Comparison of ENCODE assay signal across 7 mouse cellular contexts in genomic region chr4:24496116-24496952, GRCm38 (mm10). TPM values are rescaled to one million over a fixed set of nuclear protein-coding genes. Genes with fewer than 3 reads are reported as not detected.
A peak's percentile ranks its signal among the peaks of the same experiment; 100 is the strongest.
DNase-seq lines count a peak whose midpoint lies in the region; ATAC-seq lines count a peak whose summit lies in the region.

Mms22l (plus strand) TSS chr4:24496451.

- no peaks in the 10 kb centered on the region for H3K36me3 ChIP-seq in intestine, embryonic 15.5 days
- peaks cover 32% of the 10 kb centered on the region for H3K36me3 ChIP-seq in midbrain, embryonic 10.5 days

- no peaks in the 10 kb centered on the region for H3K4me1 ChIP-seq in intestine, embryonic 15.5 days (replicated peaks)
- H3K4me1 ChIP-seq in midbrain, embryonic 10.5 days = peaks cover 21% of the 10 kb centered on the region

- H3K4me2 ChIP-seq in intestine, embryonic 15.5 days (replicated peaks) = peak within 1 kb of the TSS; percentile 69

- no peaks in the 10 kb centered on the region for H3K9me3 ChIP-seq in intestine, embryonic 15.5 days
- peaks cover 2% of the 10 kb centered on the region; the same call in 1 of the 2 replicates for H3K9me3 ChIP-seq in midbrain, embryonic 10.5 days (replicated peaks)

- intact Hi-C loops in gastrocnemius, postnatal 36 days (cut with DNase I) = no loop called here
- intact Hi-C loops in left cerebral cortex, postnatal 25 days (cut with DNase I) = no loop called here

- H3K27me3 ChIP-seq in intestine, embryonic 15.5 days (replicated peaks) = no peaks in the 10 kb centered on the region
- no peaks in the 10 kb centered on the region for H3K27me3 ChIP-seq in midbrain, embryonic 10.5 days (ENCODE audit: low read depth, poor library complexity, severe bottlenecking)

- DNase-seq in adrenal gland, adult 2 months = peak; percentile 94
- DNase-seq in embryo, embryonic 11.5 days (ENCODE audit: low read depth, low spot score) = peak; percentile 92
- DNase-seq in gastrocnemius, postnatal 36 days = peak; percentile 88 to 91
- DNase-seq in left cerebral cortex, postnatal 25 days (ENCODE audit: low spot score in 2 of 2) = peak; percentile 94 to 95
- peak; percentile 95 for DNase-seq in midbrain, embryonic 10.5 days (ENCODE audit: low spot score)
- peak; percentile 95 for DNase-seq in right cerebral cortex, postnatal 4 days

- whole genome bisulfite sequencing in intestine, embryonic 15.5 days = under 1% methylated on average over 83 of the region's 83 CpGs
- WGBS in midbrain, embryonic 10.5 days = under 1% methylated on average over 83 of the region's 83 CpGs

- H3K27ac ChIP-seq in intestine, embryonic 15.5 days = peak within 1 kb of the TSS; percentile 94
- H3K27ac ChIP-seq in midbrain, embryonic 10.5 days (replicated peaks) = peak within 1 kb of the TSS; percentile 98

- H3K9ac ChIP-seq in intestine, embryonic 15.5 days = peak within 1 kb of the TSS; percentile 93

- H3K4me3 ChIP-seq in intestine, embryonic 15.5 days (replicated peaks) = peak within 1 kb of the TSS; percentile 87
- H3K4me3 ChIP-seq in midbrain, embryonic 10.5 days = peak within 1 kb of the TSS; percentile 91

- ATAC-seq in intestine, embryonic 15.5 days = peak; percentile 99

RNA-seq across cellular contexts. Expression of gene Mms22l, which starts in this region (rescaled TPM):
- 1 to 10 TPM; 2.0 to 2.5 TPM for total RNA-seq in adrenal gland, adult 2 months (2021)
- polyA plus RNA-seq in adrenal gland, adult 2 months (2012; rRNA removed) = 1.7 and 2.1 TPM in 2 replicates
- total RNA-seq in gastrocnemius, postnatal 36 days (2021) = under 1 TPM; 0.36 to 0.62 TPM
- polyA plus RNA-seq in intestine, embryonic 15.5 days (2015; fragmentation: Nextera tagmentation; extraction: Ambion mirVana) = 24.2 and 25.5 TPM in 2 replicates
- total RNA-seq in left cerebral cortex, postnatal 25 days (2021) = 1 to 10 TPM; 1.2 TPM
- 39.7 and 44.0 TPM in 2 replicates for polyA plus RNA-seq in midbrain, embryonic 10.5 days (2016; fragmentation: Nextera tagmentation; extraction: Ambion mirVana)

Comparison
In these comparisons a context has a peak if more than half of its experiments do, and no peak if none do; other contexts are left out.
1. Peak in every context shown above with its lines: DNase-seq, ATAC-seq, H3K4me3 ChIP-seq and H3K27ac ChIP-seq.
2. Peak in DNase-seq in gastrocnemius, postnatal 36 days; RNA of the gene not detected or under 1 TPM.